Mouse (Mus musculus) mammary gland, adult 2 months (tissue): ENCODE measurements around the gene Hic1. TPM values are rescaled to one million over a fixed set of nuclear protein-coding genes. Genes with fewer than 3 reads are reported as not detected.

Source experiments
- polyA plus RNA-seq: library from polyadenylated mRNA; depleted of rRNA; stranded (reverse); fragments of >200 nt; gene quantifications from 2 replicates; pipeline ENCODE4 v1.2.3, GENCODE M21; 2012; ENCODE audit warnings: low replicate concordance; rRNA removed

Hic1 gene
- 24.5 and 47.7 TPM in 2 replicates for polyA plus RNA-seq

DNA sequence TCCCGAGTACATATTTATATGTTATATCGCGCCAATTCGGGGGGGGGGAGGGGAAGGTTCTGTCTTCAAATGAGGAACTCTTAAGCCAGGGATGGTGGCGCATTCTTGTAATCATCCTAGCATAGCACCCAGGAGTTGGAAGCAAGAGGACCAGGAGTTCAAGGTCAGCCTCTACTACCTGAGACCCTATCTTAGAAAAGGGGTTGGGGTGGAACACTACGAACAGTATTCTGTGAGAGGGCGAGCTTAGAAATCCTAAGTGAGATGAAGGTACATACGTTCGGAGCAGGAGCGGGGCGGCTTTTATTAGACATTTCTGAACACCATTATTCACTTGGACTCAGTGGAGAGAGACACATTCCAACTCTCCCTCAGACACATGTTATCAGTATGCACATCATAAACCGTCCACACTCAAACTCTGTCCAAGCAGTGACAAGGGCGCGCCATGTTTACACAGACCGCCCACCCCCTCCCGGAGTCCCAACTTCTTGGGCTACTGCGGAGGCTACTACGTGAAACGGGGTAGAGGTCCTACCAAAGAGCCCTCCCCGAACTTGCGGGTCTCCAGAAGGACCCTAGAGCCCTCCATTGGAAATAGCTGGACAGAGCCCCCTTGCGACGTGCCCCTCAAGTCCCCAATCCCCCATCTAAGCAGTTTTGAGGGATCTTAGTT, at the start of gene Hic1:
TSS of gene Hic1 (minus strand) at position 115 of the 676 bp plus-strand sequence.

DNA sequence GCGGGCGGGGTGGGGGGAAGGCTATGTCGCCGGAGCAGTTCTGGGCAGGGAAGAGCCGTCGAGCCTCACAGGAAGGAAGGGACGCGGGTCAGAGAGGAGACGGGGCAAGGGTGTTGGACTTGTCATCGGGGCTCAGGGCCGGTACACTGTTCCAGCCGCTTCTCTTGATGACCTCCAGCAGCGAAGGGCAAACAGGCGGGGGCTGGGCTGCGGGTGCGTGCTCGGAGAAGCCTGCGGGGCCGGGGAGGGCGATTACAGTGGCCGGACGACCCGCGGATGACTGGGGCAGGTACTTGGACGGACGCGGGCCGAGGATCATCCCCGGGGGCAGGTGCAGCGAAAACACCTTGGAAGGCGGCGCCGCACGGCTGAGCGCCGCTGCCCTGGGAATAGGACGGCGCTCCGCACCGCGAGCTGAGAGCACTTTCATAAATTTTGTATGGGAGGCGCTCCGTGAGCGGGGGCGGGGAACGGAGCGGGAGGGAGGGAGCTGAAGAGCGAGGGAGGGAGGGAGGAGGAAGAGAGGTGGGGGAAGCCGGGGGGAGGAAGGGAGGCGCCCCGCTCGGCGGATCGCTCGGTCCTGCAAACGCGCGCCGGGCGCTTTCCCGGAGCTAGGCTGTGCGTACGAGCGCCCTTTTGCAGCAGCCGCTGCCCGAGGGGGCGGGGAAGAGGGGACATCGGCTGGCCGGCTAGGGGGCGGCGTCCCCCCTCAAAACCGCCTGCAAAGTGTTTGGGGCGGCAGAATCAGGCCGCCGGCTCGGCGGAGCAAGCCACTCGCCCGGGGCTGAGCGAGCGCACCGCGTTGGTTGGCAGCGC, 24.1 kb upstream of the Hic1 start, which contains the start of gene Rtn4rl1:
TSS of gene Rtn4rl1 (plus strand) at position 528 of the 816 bp plus-strand sequence.

DNA sequence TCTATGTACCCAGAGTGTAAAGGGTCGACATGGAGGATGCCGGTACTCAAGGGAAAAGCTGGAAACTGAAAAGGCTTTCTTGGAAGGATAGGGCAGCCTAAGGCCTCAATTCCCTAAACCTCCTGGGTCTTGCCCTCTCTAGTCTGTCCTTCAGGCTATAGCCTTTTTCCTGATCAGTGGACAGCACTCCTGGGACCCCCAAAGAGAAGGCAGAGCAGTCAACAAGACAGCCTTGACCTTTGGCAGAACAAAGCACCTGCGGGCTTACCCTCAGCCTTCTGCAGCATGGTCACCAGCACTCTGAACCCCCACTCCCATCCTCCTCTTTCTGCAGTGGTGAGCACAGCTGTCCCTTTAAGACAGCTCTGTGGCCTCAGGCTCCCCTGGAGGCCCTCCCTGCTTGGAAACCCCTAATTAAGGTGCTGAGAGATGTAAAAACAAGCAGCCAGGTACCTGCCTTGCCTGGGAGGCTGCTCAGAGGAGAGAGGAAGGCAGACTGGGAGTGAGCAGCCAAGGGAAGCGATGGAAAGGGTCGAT, 21.7 kb upstream of the Hic1 start, which contains the start of gene Dph1:
TSS of gene Dph1 (minus strand) at position 337 of the 537 bp plus-strand sequence.

DNA sequence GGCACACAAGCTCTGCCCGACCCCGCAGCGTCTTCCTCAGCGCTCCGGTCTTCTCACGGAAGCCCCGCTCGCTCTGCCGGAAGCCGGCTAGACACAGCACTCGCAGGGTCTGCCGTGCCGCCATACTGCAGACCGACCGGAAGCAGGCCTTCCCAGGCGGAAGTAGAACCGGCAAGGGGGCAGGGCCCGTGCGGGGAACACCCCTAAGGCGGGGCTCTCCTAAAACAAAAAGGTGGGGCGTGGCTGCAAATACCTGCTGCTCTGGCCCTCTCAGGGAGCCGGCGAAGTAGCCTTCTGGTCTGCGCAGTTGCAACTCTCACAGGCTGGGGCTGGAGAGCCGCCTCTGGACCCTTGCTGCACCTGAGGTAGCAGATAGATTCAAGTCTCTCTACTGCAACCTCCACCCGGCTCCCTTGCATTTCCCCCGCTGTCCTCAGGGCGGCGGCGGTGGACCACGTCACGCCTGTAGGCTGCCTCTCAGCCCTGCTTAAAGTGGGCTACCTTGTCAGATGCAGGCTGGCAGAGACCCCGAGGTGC, 9.4 kb upstream of the Hic1 start, which contains the start of gene Ovca2:
TSS of gene Ovca2 (minus strand) at position 164 of the 537 bp plus-strand sequence.

Other genes starting within 250 kb of the Hic1 start
- 38.3 and 44.7 TPM in 2 replicates for gene Smg6, start 243.7 kb downstream of the Hic1 start, polyA plus RNA-seq
- 5.0 and 20.3 TPM in 2 replicates for gene Srr, start 243.6 kb downstream of the Hic1 start, polyA plus RNA-seq
- 14.5 and 35.7 TPM in 2 replicates for gene Ovca2, start 9.3 kb upstream of the Hic1 start, polyA plus RNA-seq
- 39.7 and 50.6 TPM in 2 replicates for gene Dph1, start 21.7 kb upstream of the Hic1 start, polyA plus RNA-seq
- gene Rtn4rl1, start 24.3 kb upstream of the Hic1 start, polyA plus RNA-seq, result 12.4 and 17.9 TPM in 2 replicates
- 15.8 and 22.2 TPM in 2 replicates for gene Rpa1, start 178.8 kb upstream of the Hic1 start, polyA plus RNA-seq
- gene Smyd4, start 178.9 kb upstream of the Hic1 start, polyA plus RNA-seq, result 5.0 and 5.2 TPM in 2 replicates